Mouse (Mus musculus) kidney, adult 18-20 months (tissue): ENCODE results near the gene Adig.
A peak's percentile ranks its signal among the peaks of the same experiment; 100 is the strongest.

Experiments
- DNase-seq: peaks from one replicate; pipeline ENCODE4 v3.0.0; 2021

Gene Adig

GRCm38 (mm10) chr2:158545266-158545665 lies 42.9 kb downstream of the Adig start:
- no peak for DNase-seq

- DNase-seq, result peak; percentile 79
Measured at GRCm38 (mm10) chr2:158546751-158547150, 44.3 kb downstream of the Adig start.

- DNase-seq, result peak; percentile 79
Measured at GRCm38 (mm10) chr2:158550067-158550466, 47.7 kb downstream of the Adig start.

- no peak for DNase-seq
Measured at GRCm38 (mm10) chr2:158554366-158554765, 52.0 kb downstream of the Adig start.

- DNase-seq, result peak; percentile 43
Measured at GRCm38 (mm10) chr2:158555252-158555651, 52.8 kb downstream of the Adig start.

GRCm38 (mm10) chr2:158555812-158556211 lies 53.4 kb downstream of the Adig start:
- DNase-seq, result no peak

- peak; percentile 77 for DNase-seq
Measured at GRCm38 (mm10) chr2:158556225-158556624, 53.8 kb downstream of the Adig start.

GRCm38 (mm10) chr2:158556750-158557149 lies 54.3 kb downstream of the Adig start:
- DNase-seq, result no peak
